Mouse (Mus musculus): ENCODE measurements around the gene Rapgef1. TPM values are rescaled to one million over a fixed set of nuclear protein-coding genes. Genes with fewer than 3 reads are reported as not detected.

Gene Rapgef1
- polyA plus RNA-seq, 1 experiment from 2014 or later = 9.7 TPM

DNA sequence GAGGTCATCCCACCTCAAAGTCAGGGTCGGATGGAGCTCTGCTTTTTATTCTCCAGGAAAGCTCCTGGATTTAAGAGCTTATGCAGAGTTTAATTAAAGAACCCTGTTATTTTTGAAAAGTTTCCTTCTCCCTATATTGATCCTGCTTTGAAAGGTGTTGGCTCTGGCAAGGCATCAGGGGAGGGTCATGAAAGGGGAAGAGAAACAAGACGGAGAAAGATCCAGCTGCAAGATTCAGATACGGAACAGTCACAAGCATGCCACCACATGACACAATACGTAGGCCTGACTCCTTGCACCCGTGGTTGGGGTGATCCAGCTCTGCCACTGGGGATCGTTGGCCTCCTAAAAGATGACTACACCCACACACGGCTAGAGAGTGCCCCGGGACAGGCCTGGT is 27.0 kb upstream of the Rapgef1 start:
- H3K9me3 ChIP-seq = no peaks in the 10 kb centered on the region
- WGBS = 66% methylated on average over 8 of the region's 8 CpGs

DNA sequence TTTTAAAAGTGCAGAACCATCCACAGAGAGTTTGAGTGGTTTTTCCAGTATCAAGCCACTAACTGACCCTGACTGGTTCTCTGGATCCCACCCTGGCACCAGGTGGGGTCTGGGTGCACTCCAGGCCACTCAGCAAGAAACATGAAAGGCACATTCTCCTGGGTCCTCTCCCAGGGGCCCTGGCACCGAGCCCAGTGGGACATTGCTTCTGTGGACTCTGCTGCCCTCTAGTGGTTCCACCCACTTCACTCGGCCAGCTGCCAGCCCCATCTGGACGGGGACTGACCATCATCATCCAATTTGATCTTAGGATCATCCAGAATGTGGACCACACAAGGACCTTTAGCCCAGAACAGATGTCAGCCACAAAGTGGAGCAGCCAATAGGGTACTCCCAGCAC is 15.6 kb upstream of the Rapgef1 start:
- ATAC-seq (ENCODE audit: extremely low read depth, insufficient number of reproducible peaks, low FRiP score, low TSS enrichment) = no peak
- Histone ChIP-seq H3K4me3 (no peak overlapping the region), H3K9ac (0 out of 2 replicates have a peak overlapping the region, but pooled peaks have one; percentile 28), H3K27me3 (replicated peaks) (peaks cover 24% of the 10 kb centered on the region), H3K4me2 (no peak overlapping the region), H3K4me1 (peaks cover 11% of the 10 kb centered on the region), H3K36me3 (no peaks in the 10 kb centered on the region), H3K27ac (replicated peaks) (no peak overlapping the region), H3K9me3 (no peaks in the 10 kb centered on the region)
- WGBS = 0% methylated on average over 3 of the region's 3 CpGs

More for the DNA sequence above, 27.0 kb upstream of the Rapgef1 start:
- Histone ChIP-seq H3K27me3 (replicated peaks) (peaks cover 9% of the 10 kb centered on the region; the same call in 1 of the 2 replicates), H3K9ac (no peak overlapping the region), H3K4me1 (peaks cover 4% of the 10 kb centered on the region; the same call in 1 of the 2 replicates), H3K4me3 (no peak overlapping the region), H3K27ac (replicated peaks) (no peak overlapping the region), H3K4me2 (no peak overlapping the region), H3K36me3 (no peaks in the 10 kb centered on the region)
- no peak for ATAC-seq (ENCODE audit: extremely low read depth, insufficient number of reproducible peaks, low FRiP score, low TSS enrichment)

DNA sequence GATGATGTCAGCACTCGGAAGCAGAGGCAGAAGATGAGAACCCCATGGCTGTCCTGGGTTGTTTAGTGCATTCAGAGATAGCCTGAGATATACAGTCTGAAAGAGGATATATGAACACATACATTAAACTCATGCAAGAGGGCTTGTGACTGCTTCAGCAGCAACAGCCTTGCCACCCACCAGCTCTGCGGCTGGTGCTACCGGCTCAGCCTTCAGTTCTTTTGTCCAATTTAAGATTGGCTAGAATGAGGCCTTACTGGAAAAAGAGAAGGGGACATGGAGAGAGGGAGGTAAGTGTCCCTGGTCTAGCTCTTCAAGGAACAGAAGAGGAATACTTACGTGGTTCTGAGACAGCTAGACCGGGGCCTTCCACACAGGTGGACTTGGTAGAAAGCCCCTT is 13.9 kb upstream of the Rapgef1 start:
- Histone ChIP-seq H3K36me3 (no peaks in the 10 kb centered on the region), H3K4me2 (no peak overlapping the region), H3K4me3 (no peak overlapping the region), H3K4me1 (peaks cover 11% of the 10 kb centered on the region), H3K27ac (replicated peaks) (no peak overlapping the region), H3K9me3 (no peaks in the 10 kb centered on the region), H3K27me3 (replicated peaks) (peaks cover 24% of the 10 kb centered on the region), H3K9ac (no peak overlapping the region)
- WGBS = 81% methylated on average over 5 of the region's 5 CpGs
- ATAC-seq (ENCODE audit: extremely low read depth, insufficient number of reproducible peaks, low FRiP score, low TSS enrichment) = no peak

DNA sequence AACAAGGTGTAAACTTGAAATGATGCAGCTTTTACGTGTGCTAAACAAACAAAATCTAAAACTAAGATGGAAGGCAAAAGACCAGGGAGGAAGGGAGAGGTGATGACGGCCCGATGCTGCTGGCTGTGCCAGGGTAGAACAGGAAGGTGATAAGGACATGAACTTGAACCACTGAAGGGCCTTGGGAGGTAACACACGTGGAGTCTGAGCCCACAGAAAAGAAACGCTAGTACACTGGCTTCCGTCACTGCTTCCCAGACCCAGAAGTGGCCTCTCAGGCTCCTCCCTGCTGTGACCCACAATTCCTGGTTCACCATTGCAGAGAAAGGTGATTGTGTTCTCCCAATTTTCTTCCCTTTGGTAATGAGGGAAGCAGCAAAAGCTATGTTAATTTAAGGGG is 13.1 kb upstream of the Rapgef1 start:
- no peak overlapping the region for H3K27ac ChIP-seq (replicated peaks)
- WGBS = 27% methylated on average over 6 of the region's 6 CpGs
- no peak for ATAC-seq (ENCODE audit: extremely low read depth, insufficient number of reproducible peaks, low FRiP score, low TSS enrichment)

DNA sequence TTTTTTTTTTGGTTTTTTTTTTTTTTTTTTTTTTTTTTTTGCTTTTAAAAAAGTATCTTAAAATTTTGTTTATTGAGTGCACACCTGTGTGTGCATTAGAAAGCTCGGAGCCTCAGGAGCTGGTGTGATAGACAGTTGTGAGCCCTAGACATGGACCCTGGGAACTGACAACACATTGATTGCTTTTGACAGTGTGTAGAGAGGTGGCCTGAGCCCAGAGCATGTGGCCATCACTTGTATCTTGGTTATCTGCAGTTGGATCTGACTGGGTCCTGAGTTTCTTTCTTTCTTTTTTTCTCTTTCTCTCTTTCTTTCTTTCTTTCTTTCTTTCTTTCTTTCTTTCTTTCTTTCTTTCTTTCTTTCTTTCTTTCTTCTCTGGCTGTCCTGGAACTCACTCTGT is 2.2 kb upstream of the Rapgef1 start:
- Histone ChIP-seq H3K9ac (no peak overlapping the region), H3K27ac (replicated peaks) (no peak overlapping the region), H3K4me3 (no peak overlapping the region), H3K4me2 (no peak overlapping the region), H3K4me1 (peaks cover 26% of the 10 kb centered on the region), H3K9me3 (no peaks in the 10 kb centered on the region), H3K27me3 (replicated peaks) (no peaks in the 10 kb centered on the region), H3K36me3 (no peaks in the 10 kb centered on the region)
- no peak for ATAC-seq (ENCODE audit: extremely low read depth, insufficient number of reproducible peaks, low FRiP score, low TSS enrichment)
- 84% methylated on average over 1 of the region's 1 CpGs for WGBS

More for the DNA sequence above, 13.1 kb upstream of the Rapgef1 start:
- 0 out of 2 replicates have a peak overlapping the region, but pooled peaks have one; percentile 7 for H3K9ac ChIP-seq
- H3K9me3 ChIP-seq = no peaks in the 10 kb centered on the region
- H3K36me3 ChIP-seq = no peaks in the 10 kb centered on the region
- peaks cover 11% of the 10 kb centered on the region for H3K4me1 ChIP-seq
- no peak overlapping the region for H3K4me3 ChIP-seq
- H3K27me3 ChIP-seq (replicated peaks) = peaks cover 24% of the 10 kb centered on the region
- no peak overlapping the region for H3K4me2 ChIP-seq

DNA sequence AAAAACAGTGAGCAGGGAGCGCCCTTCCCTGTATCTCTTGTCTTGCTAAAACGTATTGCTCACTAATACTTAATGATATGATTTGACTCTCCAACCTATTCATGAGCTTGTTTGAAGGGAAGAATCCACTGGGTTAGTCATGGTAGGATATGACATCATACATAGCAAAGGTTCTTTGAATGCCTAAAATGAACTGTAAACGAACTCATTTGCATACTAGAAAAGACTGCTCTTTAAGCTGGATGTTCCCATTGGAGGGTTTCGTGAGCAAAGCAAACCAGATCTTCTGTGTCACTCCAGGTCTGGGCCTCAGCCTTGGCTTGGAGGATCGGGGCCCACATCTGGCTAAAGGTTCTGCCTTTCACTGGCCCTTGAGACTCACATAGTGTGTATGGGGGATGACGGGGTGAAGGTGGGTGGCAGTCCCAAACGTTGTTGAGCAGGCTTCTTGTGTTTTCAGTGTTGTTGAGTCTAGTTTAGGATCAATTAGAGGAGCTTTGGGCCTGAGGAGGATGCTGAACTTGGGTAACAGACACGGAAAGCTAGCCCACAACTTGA is 515 bp upstream of the Rapgef1 start:
- H3K27me3 ChIP-seq (replicated peaks) = no peaks in the 10 kb centered on the region
- H3K9ac ChIP-seq = no peak overlapping the region
- no peaks in the 10 kb centered on the region for H3K36me3 ChIP-seq
- WGBS = 57% methylated on average over 8 of the region's 8 CpGs
- peaks cover 43% of the 10 kb centered on the region for H3K4me1 ChIP-seq
- H3K27ac ChIP-seq (replicated peaks) = no peak overlapping the region
- no peaks in the 10 kb centered on the region for H3K9me3 ChIP-seq
- no peak for ATAC-seq (ENCODE audit: extremely low read depth, insufficient number of reproducible peaks, low FRiP score, low TSS enrichment)
- peak overlapping the region; percentile 87 for H3K4me3 ChIP-seq
- H3K4me2 ChIP-seq = peak overlapping the region; percentile 30

DNA sequence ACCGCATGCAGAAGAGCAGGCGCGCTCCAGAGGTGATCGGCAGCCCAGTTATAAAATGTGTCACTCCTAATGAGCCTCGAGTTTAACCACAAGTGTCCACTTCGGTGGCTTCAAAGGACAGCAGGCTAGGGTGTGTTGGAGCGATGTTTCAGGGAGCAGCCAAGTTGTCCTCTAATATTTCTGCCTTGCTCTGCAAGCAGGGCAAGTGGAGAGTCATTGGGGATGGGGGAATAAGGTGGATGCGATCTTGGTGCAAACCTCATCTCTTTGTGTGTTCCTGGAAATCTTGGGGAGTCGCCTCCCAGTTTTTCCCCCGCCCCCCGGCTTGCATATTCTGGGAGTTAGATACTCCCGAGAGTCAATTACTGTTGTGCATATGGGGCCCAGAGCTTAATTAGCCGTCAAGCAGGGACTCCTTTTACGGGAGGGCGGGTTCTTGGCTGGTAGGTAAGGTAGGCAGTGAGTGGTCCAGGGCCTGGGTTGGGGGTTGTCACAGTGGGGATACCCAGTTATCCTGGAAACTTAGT is 844 bp downstream of the Rapgef1 start:
- Histone ChIP-seq H3K9me3 (no peaks in the 10 kb centered on the region), H3K9ac (peak overlapping the region; percentile 96), H3K27me3 (replicated peaks) (no peaks in the 10 kb centered on the region), H3K4me1 (peaks cover 56% of the 10 kb centered on the region), H3K36me3 (no peaks in the 10 kb centered on the region), H3K4me2 (peak overlapping the region; percentile 95), H3K27ac (replicated peaks) (peak overlapping the region; percentile 88), H3K4me3 (peak overlapping the region; percentile 87)
- ATAC-seq (ENCODE audit: extremely low read depth, insufficient number of reproducible peaks, low FRiP score, low TSS enrichment) = no peak
- WGBS = 2% methylated on average over 15 of the region's 15 CpGs

DNA sequence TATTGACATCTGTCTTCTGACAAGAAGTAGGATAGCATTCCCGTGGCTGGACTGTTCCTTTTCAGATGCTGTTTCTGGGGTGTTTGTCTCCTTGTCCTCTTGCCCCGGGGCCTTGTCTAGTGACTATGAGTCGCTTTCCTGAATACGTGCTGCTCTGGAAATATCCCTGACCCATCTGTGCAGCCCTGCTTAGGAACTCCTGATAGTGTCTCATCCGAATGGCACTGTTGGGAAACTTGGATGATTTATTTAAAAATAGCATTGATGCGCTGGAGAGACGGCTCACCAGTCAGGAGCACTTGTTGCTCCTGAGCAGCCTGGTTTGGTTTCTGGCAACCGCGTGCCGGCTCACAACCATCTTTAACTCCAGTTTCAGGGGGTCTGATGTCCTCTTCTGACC is 1.6 kb downstream of the Rapgef1 start:
- no peak overlapping the region for H3K27ac ChIP-seq (replicated peaks)

DNA sequence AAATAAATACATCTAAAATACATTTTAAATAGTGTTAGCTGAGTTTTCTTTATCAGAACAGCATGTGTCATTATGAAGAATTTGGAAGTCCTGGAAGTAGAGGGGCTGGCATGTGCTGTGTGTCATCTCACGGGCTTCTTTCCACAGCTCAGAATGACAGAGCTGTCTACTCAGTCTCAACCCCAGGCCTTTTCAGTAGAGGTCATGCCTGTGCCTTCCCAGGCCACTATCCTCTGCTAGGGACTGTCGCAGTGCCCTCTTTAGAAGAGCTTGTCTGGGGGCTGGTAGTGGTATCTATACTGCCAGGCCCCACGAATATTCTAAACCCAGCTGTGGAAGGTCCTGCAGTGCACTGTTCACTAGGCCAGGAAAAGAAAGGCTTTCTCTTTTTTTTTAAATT is 2.1 kb downstream of the Rapgef1 start:
- H3K36me3 ChIP-seq = no peaks in the 10 kb centered on the region
- H3K4me1 ChIP-seq = peaks cover 60% of the 10 kb centered on the region
- no peaks in the 10 kb centered on the region for H3K9me3 ChIP-seq
- no peak for ATAC-seq (ENCODE audit: extremely low read depth, insufficient number of reproducible peaks, low FRiP score, low TSS enrichment)
- WGBS = 74% methylated on average over 3 of the region's 3 CpGs
- peak overlapping the region; percentile 95 for H3K4me2 ChIP-seq
- H3K27me3 ChIP-seq (replicated peaks) = no peaks in the 10 kb centered on the region
- H3K9ac ChIP-seq = peak overlapping the region; percentile 96
- no peak overlapping the region for H3K27ac ChIP-seq (replicated peaks)
- peak overlapping the region; percentile 87; the same call in 1 of the 2 replicates for H3K4me3 ChIP-seq

More for the DNA sequence above, 1.6 kb downstream of the Rapgef1 start:
- Histone ChIP-seq H3K4me2 (peak overlapping the region; percentile 95), H3K9me3 (no peaks in the 10 kb centered on the region), H3K9ac (peak overlapping the region; percentile 96), H3K4me1 (peaks cover 60% of the 10 kb centered on the region), H3K4me3 (peak overlapping the region; percentile 87), H3K27me3 (replicated peaks) (no peaks in the 10 kb centered on the region), H3K36me3 (no peaks in the 10 kb centered on the region)
- WGBS = 38% methylated on average over 10 of the region's 10 CpGs
- no peak for ATAC-seq (ENCODE audit: extremely low read depth, insufficient number of reproducible peaks, low FRiP score, low TSS enrichment)

DNA sequence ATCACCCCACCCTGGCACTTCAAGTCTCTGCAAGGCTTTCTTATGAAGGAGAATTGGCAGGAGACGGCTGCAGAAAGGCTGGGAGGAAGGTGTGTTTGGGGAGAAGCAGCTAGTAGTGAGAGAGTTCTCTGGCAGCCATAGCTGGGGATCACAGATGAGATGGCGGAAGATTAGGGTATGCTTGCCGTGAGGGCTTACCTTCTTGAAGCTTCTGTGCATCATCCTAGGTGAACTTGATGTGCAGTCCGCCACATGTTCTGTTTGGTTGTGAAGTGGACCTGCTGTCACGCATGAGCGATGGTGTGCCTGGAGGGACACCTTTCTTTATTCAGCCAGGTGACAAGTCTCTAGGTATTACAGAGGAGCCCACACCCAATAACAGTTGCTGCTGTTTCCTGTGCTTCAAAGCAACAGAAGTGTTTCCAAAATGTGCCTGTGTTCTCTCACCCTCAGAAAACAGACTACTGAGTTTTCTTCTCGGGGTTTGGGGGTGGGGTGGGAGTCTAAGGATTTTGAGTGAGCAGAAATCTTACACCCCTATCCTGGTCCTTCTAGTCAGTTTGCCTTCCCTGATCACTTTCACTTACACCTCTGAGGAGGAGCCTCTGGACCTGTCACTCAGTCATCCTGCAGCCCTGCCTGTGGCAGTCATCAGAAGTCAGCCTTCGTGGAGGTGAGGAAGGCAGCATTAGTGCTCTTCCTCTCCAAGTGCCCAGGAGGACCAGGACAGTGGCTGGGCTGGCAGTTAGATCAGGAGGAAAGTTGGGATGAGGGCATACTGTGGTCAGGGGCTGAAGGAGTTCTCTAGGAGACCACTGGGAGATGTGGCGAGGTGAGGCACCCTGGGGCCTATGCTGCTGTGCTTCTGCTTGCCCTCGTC is 2.8 kb downstream of the Rapgef1 start:
- Histone ChIP-seq H3K4me2 (no peak overlapping the region), H3K27me3 (replicated peaks) (no peaks in the 10 kb centered on the region), H3K27ac (replicated peaks) (no peak overlapping the region), H3K4me1 (peaks cover 62% of the 10 kb centered on the region), H3K9ac (peak overlapping the region; percentile 96), H3K36me3 (no peaks in the 10 kb centered on the region), H3K9me3 (no peaks in the 10 kb centered on the region), H3K4me3 (no peak overlapping the region)
- no peak for ATAC-seq (ENCODE audit: extremely low read depth, insufficient number of reproducible peaks, low FRiP score, low TSS enrichment)
- 84% methylated on average over 10 of the region's 10 CpGs for WGBS

DNA sequence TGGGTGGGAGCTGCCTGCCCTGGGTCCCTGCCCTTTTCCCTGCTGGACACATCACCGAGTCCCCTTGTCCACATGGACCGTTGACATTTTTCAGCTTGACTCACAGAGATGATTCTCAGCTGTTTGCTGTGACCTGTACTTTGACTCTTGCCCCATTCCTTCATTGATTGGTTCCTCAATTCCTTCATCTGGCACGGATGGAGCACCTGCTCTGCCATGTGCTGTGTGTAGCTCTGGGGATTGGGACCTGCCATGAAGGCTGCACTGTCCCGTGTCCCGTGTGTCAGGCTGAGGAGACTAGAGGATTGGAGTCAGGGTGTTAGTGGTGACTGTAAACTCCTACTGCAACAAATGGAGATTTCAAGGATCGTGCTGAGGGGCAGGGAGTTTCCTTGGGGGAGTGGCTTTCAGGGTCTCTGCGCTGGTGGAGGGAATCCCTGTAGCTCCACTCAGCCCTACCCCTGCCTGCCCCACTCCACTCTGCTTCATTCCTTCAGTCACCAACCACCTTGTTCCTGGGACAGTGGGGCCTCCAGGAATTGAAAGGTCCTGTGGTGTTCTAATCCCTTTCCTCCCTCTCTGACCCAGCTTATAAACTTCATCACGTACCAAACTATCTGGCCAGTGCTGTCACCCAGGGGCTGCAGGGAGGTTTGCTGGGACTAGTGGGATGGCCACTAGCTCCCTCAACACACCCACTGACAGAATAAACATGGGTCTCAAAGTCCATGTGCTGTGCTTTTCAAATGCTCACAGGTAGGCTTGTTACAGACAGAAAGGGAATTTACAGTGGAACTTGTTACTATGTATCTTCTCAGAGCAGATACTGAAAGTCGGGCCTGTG is 3.9 kb downstream of the Rapgef1 start:
- no peak overlapping the region for H3K4me3 ChIP-seq
- peak overlapping the region; percentile 8; the same call in 1 of the 2 replicates for H3K9ac ChIP-seq
- H3K9me3 ChIP-seq = no peaks in the 10 kb centered on the region
- no peaks in the 10 kb centered on the region for H3K27me3 ChIP-seq (replicated peaks)
- WGBS = 61% methylated on average over 9 of the region's 9 CpGs
- no peaks in the 10 kb centered on the region for H3K36me3 ChIP-seq
- H3K4me1 ChIP-seq = peaks cover 73% of the 10 kb centered on the region
- ATAC-seq (ENCODE audit: extremely low read depth, insufficient number of reproducible peaks, low FRiP score, low TSS enrichment) = no peak
- no peak overlapping the region for H3K4me2 ChIP-seq
- peak overlapping the region; percentile 60; the same call in 1 of the 2 replicates for H3K27ac ChIP-seq (replicated peaks)

Measured in heart, embryonic 13.5 days (tissue).